Mouse (Mus musculus) ovary, postnatal 10 days (tissue): Measurements from ENCODE around the gene Olfr2.
"Not testable (repeated sequence)": the region's sequence is repeated elsewhere in the genome, so short reads cannot be mapped to it uniquely, and the experiment has no call there.

ENCODE experiments used
- DNase-seq: peaks from one replicate; pipeline ENCODE4 v3.0.0; 2022; ENCODE audit warnings: low spot score

The Olfr2 gene

DNA sequence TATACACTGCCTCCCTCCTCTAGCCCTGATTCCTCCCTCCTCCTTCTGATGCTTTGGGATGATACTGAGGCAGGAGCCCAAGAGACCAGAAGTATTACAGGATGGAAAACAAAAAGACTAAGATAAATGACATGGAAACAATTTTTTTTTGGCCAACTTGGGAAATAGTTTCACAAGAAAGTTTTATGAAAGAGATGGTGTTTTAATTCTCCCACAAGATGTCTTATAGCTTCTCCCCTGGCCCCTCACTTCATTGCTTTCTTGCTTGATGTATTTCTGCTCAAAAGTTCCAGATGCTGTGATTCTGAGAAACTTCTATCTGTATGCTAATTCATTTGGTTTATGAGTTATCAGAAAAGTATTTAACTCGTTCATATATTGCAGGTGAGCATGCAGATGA is at the start of gene Olfr2:
Gene Olfr2, minus strand, starts transcription at position 101 of the 400 bp plus-strand sequence.
- no peak for DNase-seq

- DNase-seq, result no peak
These were observed 41.7 kb upstream of the Olfr2 start for GRCm38 (mm10) chr7:107047578-107047977.

GRCm38 (mm10) chr7:107045833-107046232 is 40.0 kb upstream of the Olfr2 start:
- no peak for DNase-seq

DNA sequence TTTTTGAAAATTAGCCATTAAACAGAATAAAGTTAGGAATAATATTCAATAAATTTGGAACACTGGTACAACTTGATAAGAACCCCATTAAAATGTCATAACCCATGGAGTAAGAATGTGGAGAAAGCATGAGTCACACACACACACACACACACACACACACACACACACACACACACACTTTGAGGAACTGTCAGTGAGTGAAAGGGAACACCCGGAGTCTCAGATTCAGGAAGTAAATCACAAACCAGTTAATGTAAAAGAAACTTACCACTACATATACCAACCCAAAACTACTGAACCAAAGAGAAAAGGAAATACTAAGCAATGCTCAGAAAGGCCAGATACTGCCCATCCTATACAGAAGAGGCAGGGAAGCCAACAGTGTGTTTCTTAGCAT is 38.5 kb upstream of the Olfr2 start:
- DNase-seq, result no peak

GRCm38 (mm10) chr7:107043136-107043535 is 37.3 kb upstream of the Olfr2 start:
- DNase-seq, result no peak

DNA sequence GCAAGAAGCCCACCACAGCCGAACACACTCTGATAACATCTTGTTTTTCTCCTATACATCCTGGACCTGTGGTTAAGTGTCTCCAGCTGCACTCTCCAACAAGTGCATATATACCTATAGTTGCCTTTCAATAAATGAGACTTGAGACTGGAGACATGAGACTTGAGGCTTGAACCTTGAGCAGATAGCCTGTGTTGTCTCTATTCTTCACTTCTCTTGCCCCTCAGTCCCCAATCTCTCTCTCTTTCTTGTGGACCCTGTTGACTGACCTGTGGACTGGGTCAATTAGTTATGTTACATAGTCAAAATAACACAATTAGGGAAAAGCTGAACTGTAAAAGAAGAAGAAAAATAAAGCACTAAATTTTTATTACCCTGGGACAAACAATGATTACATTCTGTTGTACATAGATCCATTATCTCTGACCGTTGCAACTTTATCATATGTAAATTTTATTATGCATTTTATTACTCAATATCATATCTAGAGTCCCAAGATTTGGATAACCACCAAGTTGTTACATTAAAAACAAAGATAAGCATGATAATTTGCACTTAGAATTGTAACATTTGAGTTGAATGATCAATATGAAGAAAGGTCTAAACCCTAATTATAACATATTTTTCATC is 34.2 kb upstream of the Olfr2 start:
- no peak for DNase-seq

- no peak for DNase-seq
These were observed 25.0 kb upstream of the Olfr2 start, which contains the start of gene Olfr713 for GRCm38 (mm10) chr7:107030874-107031273. Olfr713 (plus strand) TSS chr7:107031174.

DNA sequence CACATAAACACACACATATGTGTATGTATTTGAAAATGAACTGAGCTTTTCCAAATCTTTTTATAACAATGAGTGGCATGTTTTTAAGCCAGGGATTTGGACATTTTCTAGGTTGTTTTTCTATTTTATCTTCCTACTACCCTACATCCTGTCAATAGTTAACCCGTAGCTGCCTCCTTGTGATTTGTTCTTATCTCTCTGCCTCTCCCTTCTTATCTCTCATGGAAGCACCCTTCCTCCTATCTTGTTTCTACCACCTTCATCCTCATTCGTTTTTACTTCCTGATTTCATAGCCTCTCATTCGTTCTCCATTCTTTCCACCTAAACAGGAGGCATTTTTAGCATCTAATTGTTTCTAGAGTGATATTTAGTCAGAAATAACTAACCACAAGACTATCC is 1.7 kb downstream of the Olfr2 start:
- DNase-seq, result no peak

DNA sequence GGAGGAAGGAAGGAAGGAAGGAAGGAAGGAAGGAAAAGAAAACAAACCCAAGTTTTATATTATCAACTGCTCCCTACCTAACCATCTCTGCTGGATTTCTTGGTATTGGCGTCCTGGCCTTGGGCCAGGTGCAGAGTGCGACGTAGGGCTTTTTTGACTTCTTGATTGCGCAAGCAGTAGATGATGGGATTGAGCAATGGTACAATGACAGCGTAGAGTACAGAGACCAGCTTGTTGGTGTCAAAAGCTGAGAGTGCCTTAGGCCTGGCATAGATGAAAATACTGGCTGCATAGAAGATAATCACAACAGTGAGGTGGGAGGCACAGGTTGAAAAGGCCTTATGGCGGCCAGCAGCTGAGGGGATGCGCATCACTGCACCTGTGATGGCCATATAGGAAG is 5.1 kb downstream of the Olfr2 start:
- DNase-seq, result no peak

DNA sequence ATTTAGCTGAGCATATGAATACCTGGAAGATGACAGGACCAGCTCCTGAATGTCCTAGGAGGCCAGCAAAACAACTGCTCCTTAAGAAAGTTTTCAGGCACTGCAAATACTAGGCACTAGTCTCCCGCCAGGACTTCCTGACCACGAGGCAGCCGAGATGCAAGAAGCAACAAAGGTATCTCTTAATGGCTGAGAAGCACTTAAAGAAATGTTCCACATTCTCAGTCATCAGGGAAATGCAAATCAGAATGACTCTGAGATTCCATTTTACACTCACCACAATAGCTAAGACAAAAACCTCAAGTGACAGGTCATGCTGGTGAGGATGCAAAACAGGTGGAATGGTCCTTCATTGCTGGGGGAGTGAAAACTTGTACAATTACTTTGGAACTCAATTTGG is 20.6 kb downstream of the Olfr2 start:
- DNase-seq, result no peak

GRCm38 (mm10) chr7:106975353-106975752 is 30.5 kb downstream of the Olfr2 start, which contains the start of gene Olfr711:
Olfr711 (minus strand) TSS chr7:106975453.
- DNase-seq, result no peak

GRCm38 (mm10) chr7:106967503-106967902 is 38.4 kb downstream of the Olfr2 start:
- DNase-seq, result not testable (repeated sequence)

DNA sequence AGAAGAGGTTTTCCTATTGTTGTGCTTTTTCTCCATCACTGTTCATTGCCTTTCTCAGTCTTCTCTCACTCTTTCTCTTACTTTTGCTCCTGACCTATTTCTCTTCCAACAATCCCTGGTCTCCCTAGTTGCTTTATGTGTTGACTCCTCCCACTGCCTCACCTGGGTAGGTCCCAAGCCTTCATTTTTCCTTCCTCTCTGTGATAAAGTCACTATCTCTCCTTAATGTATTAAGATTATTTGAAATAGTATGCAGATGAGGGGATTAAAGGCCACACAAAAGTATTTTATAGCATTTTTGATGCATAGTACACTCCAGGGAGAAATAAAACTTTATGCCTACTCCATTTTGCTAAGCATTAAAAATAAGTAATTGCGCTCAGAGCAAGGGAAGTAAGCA is 42.0 kb downstream of the Olfr2 start, which contains the start of gene Olfr6:
Gene Olfr6, minus strand, starts transcription at position 101 of the 400 bp plus-strand sequence.
- no peak for DNase-seq

- no peak for DNase-seq
These were observed 57.7 kb downstream of the Olfr2 start, which contains the start of gene Olfr710 for GRCm38 (mm10) chr7:106948212-106948611. Olfr710 (minus strand) TSS chr7:106948312.
